Mouse (Mus musculus) intestine, embryonic 16.5 days (tissue): Measurements from ENCODE around the gene Ssxb1. TPM values are rescaled to one million over a fixed set of nuclear protein-coding genes. Genes with fewer than 3 reads are reported as not detected.
"Not testable (repeated sequence)": the region's sequence is repeated elsewhere in the genome, so short reads cannot be mapped to it uniquely, and the experiment has no call there.

Experiments
- ATAC-seq: fragments of 200-750 bp; cut with Nextera tagmentation; 2 replicates; pipeline ENCODE4 v1.8.0; 2017; ENCODE audit warnings: moderate TSS enrichment, moderate library complexity
- H3K27ac ChIP-seq: fragments of 300-500 bp; sonication (generic); 2 replicates; pipeline ENCODE4 v1.5.1; 2014; ENCODE audit warnings: mild to moderate bottlenecking, low read length
- H3K27me3 ChIP-seq: fragments of 300-500 bp; sonication (generic); replicated peaks from 2 replicates; pipeline ENCODE4 v1.6.1; 2014; ENCODE audit warnings: low read length, control low read depth, mixed read lengths; ENCODE audit not compliant: control insufficient read depth, insufficient read depth
- H3K36me3 ChIP-seq: fragments of 300-500 bp; sonication (generic); 2 replicates; pipeline ENCODE4 v1.6.1; 2014; ENCODE audit warnings: low read length, control low read depth; ENCODE audit not compliant: control insufficient read depth, insufficient read depth
- H3K4me1 ChIP-seq: fragments of 300-500 bp; sonication (generic); 2 replicates; pipeline ENCODE4 v1.6.1; 2014; ENCODE audit warnings: low read length, control low read depth, mixed read lengths; ENCODE audit not compliant: control insufficient read depth, insufficient read depth
- H3K4me2 ChIP-seq: fragments of 300-500 bp; sonication (generic); 2 replicates; pipeline ENCODE4 v1.6.1; 2014; ENCODE audit warnings: low read depth, low read length, control low read depth
- H3K4me3 ChIP-seq: fragments of 300-500 bp; sonication (generic); 2 replicates; pipeline ENCODE4 v1.5.1; 2014; ENCODE audit warnings: mild to moderate bottlenecking, low read length
- H3K9ac ChIP-seq: fragments of 300-500 bp; sonication (generic); 2 replicates; pipeline ENCODE4 v1.6.1; 2014; ENCODE audit warnings: low read depth, low read length
- H3K9me3 ChIP-seq: fragments of 300-500 bp; sonication (generic); 2 replicates; pipeline ENCODE4 v1.6.1; 2016; ENCODE audit warnings: low read length, control low read depth; ENCODE audit not compliant: control insufficient read depth
- WGBS: fragments of 180-500 bp; shearing (Covaris S2); extraction: QIAGEN DNeasy Blood & Tissue Kit; methylation state at CpG from one replicate; pipeline ENCODE4 v1.1.7; 2014; 5-methylcytosine and 5-hydroxymethylcytosine counted together
- polyA plus RNA-seq: library from polyadenylated mRNA; unstranded; fragments of >200 nt; fragmentation: Nextera tagmentation; extraction: Ambion mirVana; gene quantifications from 2 replicates; pipeline ENCODE4 v1.2.1, GENCODE M21; 2015

Ssxb1 gene
- polyA plus RNA-seq = not detected in 2 replicates

GRCm38 (mm10) chrX:8413005-8413404 lies at the start of gene Ssxb1:
Gene Ssxb1 (plus strand): TSS chrX:8413305.
- not testable (repeated sequence) for H3K4me3 ChIP-seq, H3K4me2 ChIP-seq, H3K27ac ChIP-seq, H3K9ac ChIP-seq, H3K4me1 ChIP-seq, ATAC-seq, H3K9me3 ChIP-seq, H3K27me3 ChIP-seq, H3K36me3 ChIP-seq
- 6% methylated on average over 1 of the region's 1 CpGs for WGBS

DNA sequence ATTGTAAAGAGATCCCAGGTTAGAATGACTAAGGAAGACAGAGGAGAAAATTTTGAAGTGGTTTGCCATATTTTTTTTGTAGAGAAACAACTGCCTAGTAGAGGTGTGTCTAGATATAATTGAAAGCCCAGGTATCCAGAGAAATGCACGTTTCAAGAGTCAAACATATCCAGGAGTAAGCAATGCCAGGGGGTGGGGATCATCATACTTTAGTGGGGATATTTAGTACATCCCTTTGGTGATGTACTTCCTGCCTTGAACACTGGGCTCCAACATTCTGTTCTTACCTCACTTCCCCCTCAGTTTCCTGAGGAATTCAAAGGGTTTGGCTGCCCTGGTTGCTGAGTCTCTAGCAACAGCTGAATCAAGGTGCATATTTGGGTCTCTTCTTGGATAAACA lies 46.4 kb upstream of the Ssxb1 start, which contains the start of gene Ssxb9:
TSS of gene Ssxb9 (plus strand) at position 301 of the 400 bp plus-strand sequence.
- not testable (repeated sequence) for H3K36me3 ChIP-seq, H3K4me3 ChIP-seq, H3K4me1 ChIP-seq, H3K9me3 ChIP-seq, H3K27ac ChIP-seq, H3K4me2 ChIP-seq, ATAC-seq, H3K27me3 ChIP-seq, H3K9ac ChIP-seq
- 12% methylated on average over 1 of the region's 1 CpGs for WGBS

DNA sequence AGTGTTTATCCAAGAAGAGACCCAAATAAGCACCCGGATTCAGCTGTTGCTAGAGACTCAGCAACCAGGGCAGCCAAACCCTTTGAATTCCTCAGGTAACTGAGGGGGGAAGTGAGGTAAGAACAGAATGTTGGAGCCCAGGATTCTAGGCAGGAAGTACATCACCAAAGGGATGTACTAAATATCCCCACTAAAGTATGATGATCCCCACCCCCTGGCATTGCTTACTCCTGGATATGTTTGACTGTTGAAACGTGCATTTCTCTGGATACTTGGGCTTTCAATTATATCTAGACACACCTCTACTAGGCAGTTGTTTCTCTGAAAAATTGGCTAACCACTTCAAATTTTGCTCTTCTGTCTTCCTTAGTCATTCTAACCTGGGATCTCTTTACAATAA lies 48.5 kb downstream of the Ssxb1 start, which contains the start of gene Ssxb2:
TSS of gene Ssxb2 (minus strand) at position 101 of the 400 bp plus-strand sequence.
- H3K9ac ChIP-seq, H3K27me3 ChIP-seq, H3K4me1 ChIP-seq, H3K27ac ChIP-seq, ATAC-seq, H3K9me3 ChIP-seq, H3K36me3 ChIP-seq, H3K4me3 ChIP-seq, H3K4me2 ChIP-seq: not testable (repeated sequence)
- 70% methylated on average over 2 of the region's 2 CpGs for WGBS

Other genes with a start within 250 kb of the Ssxb1 start
- gene Tbc1d25, start 237.1 kb upstream of the Ssxb1 start, polyA plus RNA-seq = 8.6 and 10.0 TPM in 2 replicates
- gene Ebp, start 219.8 kb upstream of the Ssxb1 start, polyA plus RNA-seq = 101 and 102 TPM in 2 replicates
- gene Porcn, start 206.8 kb upstream of the Ssxb1 start, polyA plus RNA-seq = 5.8 and 7.5 TPM in 2 replicates
- 30.8 and 33.7 TPM in 2 replicates for gene Ftsj1, start 160.9 kb upstream of the Ssxb1 start, polyA plus RNA-seq
- gene Slc38a5, start 142.2 kb upstream of the Ssxb1 start, polyA plus RNA-seq = 9.5 and 11.0 TPM in 2 replicates
- not detected in 2 replicates for gene Ssxb10, start 85.9 kb upstream of the Ssxb1 start, polyA plus RNA-seq
- not detected in 2 replicates for gene Ssxb9, start 46.3 kb upstream of the Ssxb1 start, polyA plus RNA-seq
- not detected in 2 replicates for gene Ssxb2, start 48.4 kb downstream of the Ssxb1 start, polyA plus RNA-seq
- gene Gm14459, start 111.6 kb downstream of the Ssxb1 start, polyA plus RNA-seq = not detected in 2 replicates
- gene Ssxb6, start 134.9 kb downstream of the Ssxb1 start, polyA plus RNA-seq = not detected in 2 replicates
- not detected in 2 replicates for gene Ssxb3, start 178.5 kb downstream of the Ssxb1 start, polyA plus RNA-seq